Mouse (Mus musculus) myocyte (in vitro differentiated cells): ENCODE measurements around the gene 2210407C18Rik.

Experiments used
- CEBPB ChIP-seq: IDR thresholded peaks from 2 replicates; pipeline ENCODE4 v1.6.1; 2011; ENCODE audit warnings: mild to moderate bottlenecking, moderate library complexity; ENCODE audit not compliant: poor library complexity, insufficient read depth, severe bottlenecking
- E2F4 ChIP-seq: IDR thresholded peaks from one replicate; pipeline ENCODE4 v1.6.1; 2011; ENCODE audit warnings: mild to moderate bottlenecking, control low read depth, moderate library complexity; ENCODE audit not compliant: insufficient read depth
- MAX ChIP-seq: IDR thresholded peaks from one replicate; pipeline ENCODE4 v1.6.1; 2011; ENCODE audit warnings: low read depth, mild to moderate bottlenecking, control low read depth
- MYOG ChIP-seq, 3 experiments: IDR thresholded peaks; one replicate each; pipeline ENCODE4 v1.6.1; 2011; ENCODE audit warnings: control low read depth in 2 of 3, low read depth in 2 of 3, mild to moderate bottlenecking in 2 of 3; ENCODE audit not compliant: insufficient read length in 2 of 3, control insufficient read depth in 1 of 3, insufficient read depth in 1 of 3
- POLR2A ChIP-seq: IDR thresholded peaks from one replicate; pipeline ENCODE4 v1.6.1; 2011; ENCODE audit warnings: low read depth, mild to moderate bottlenecking, control low read depth, moderate library complexity; ENCODE audit not compliant: insufficient read length
- TCF12 ChIP-seq: IDR thresholded peaks from one replicate; pipeline ENCODE4 v1.6.1; 2011; ENCODE audit warnings: mild to moderate bottlenecking, control low read depth; ENCODE audit not compliant: poor library complexity, insufficient read depth, severe bottlenecking
- TCF3 ChIP-seq: IDR thresholded peaks from one replicate; pipeline ENCODE4 v1.6.1; 2011; ENCODE audit warnings: low read depth, control low read depth; ENCODE audit not compliant: insufficient read length
- USF1 ChIP-seq: IDR thresholded peaks from one replicate; pipeline ENCODE4 v1.6.1; 2011; ENCODE audit warnings: low read depth, mild to moderate bottlenecking, control low read depth, moderate library complexity

- TF ChIP-seq POLR2A = no peak
- TF ChIP-seq CEBPB = no peak
- no peak for TF ChIP-seq MYOG (IDR thresholded peaks at IDR 0.05; ENCODE audit: control insufficient read depth in 1 of 3, insufficient read depth in 1 of 3, insufficient read length in 2 of 3, low read depth in 2 of 3)
- TF ChIP-seq TCF3 = no peak
- no peak for TF ChIP-seq MAX
- no peak for TF ChIP-seq E2F4
- no peak for TF ChIP-seq USF1
- TF ChIP-seq TCF12 = no peak
These were observed 42.7 kb upstream of the 2210407C18Rik start, which contains the start of gene Olfr322 for GRCm38 (mm10) chr11:58658596-58658995.
